Mouse (Mus musculus) CD4-positive, CD25-positive, alpha-beta regulatory T cell, adult 4 months (primary cell): ENCODE results near the gene Car12. TPM values are rescaled to one million over a fixed set of nuclear protein-coding genes. Genes with fewer than 3 reads are reported as not detected.
A peak's percentile ranks its signal among the peaks of the same experiment; 100 is the strongest.
"Not testable (repeated sequence)": the region's sequence is repeated elsewhere in the genome, so short reads cannot be mapped to it uniquely, and the experiment has no call there.

Source experiments
- ATAC-seq: one replicate; pipeline ENCODE4 v1.8.0; 2017
- polyA plus RNA-seq, 2 experiments: library from polyadenylated mRNA; unstranded; fragments of 100-300 nt; shearing (Covaris generic); gene quantifications; one replicate each; pipeline ENCODE4 v1.2.1; 2017

The Car12 gene
- polyA plus RNA-seq, 2 experiments from 2014 or later = 7.5 to 11.4 TPM

DNA sequence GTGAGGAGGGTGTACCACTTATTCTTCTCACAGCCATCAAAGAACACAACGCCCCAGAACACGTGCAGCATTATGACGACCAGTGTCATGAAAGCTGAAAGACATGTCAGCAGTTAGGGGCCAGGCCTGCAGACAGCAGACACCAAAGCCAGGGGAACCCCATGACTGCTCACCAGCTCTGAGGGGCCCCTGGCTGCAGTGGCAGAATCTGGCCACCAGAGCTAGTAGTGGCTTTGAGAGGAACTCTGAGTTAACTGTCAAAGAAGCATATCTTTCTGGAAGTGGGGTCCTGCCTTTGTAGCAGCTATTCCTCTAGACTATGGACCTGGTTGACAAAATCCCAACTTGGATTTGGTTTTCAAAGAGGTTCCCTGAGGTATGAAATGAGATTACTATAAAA, 71.1 kb downstream of the Car12 start:
- ATAC-seq = peak; percentile 43

DNA sequence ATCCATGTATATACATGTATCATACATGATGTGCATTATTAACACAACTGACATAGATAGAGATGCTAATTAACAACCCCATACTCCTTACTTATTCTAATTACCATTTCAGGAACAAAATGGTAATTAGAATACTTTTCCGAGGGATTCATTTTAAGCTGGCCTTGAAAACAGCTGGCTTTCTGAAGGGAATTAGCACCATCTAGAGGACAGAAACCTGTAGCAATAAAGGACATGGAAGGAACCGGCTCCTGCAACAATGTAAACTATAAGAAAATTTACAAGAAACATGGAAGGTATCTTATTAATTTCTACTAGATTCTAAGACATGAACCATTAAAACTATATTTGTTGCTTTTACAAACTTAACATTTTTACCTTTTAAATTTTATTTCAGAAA, 74.3 kb downstream of the Car12 start:
- no peak for ATAC-seq

DNA sequence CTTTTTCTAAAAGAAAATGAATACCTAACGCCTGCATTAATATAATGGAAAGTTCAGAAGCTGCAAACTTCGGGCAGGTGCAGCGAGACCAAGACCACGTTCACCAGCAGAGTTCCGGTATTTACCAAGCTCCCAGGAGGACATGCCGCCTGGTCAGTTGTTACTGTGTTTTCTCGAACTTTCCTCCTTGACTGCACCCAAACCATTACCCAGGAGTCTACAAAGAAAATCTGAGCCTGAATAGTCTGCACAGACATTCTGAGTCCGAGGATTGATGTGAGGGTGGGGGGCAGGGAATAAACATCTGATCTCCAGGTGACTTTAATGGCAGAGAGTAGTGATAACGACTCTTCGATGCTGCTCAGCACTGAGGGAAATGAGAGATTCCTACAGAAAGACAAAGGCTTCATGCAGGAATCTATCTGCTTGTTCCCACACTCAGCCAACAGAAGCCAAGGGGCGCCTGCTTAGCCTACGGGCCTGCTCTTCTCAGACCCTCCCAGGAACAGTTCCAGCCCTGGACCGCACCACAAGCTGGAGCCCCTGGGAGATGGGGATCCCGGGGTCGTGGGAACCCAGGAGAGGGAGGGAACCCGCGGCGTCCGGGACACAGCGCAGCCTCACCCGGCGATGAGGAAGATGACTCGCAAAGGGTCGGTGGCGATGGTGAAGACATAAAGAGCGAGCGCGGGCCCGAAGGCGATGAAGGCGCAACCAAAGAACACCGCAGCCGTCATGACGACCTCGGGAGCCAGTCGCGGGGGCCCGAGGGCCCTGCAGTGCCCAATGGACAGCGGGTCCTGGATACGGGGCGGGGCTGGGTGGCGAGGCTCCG, 81.4 kb downstream of the Car12 start:
- ATAC-seq = no peak

DNA sequence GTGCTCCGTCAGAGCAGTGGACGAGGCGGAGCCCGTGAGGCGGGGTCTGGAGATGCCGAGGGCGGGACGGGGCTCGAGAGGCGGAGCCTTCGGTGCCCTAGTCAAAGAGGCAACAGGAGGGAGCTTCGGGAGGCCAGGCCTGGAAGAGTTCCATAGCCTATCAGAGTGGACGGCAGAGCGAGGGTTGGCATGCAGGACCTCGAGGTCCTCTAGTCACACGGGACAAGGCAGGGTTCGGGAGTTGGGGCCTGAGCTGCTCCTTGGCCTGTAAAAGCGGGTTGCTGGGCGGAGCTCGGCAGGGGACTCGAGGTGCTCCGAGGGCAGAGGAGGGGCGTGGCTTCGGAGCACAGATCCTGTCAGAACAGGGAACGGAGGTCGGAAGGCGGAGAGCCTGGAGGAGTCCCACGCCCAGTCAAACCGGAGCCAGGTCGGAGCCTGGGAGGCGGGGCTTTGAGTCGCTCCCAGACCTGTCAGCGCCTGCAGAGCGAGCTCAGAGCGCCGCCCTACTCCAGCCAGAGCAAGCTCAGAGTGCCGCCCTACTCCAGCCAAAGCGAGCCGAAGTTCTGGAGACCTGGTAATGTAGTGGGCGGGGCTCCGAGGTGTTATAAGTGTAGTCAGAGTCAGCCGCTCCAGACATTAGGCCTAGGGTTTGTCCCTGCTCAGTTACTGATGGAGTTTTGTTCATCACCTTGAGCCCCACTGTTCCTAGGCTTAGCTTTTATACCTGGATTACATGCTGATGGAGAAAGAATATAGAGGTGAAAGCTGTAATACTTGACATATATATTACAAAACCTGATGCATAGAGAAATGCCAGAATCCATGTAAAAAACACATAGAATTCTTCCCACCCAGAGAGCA, 82.2 kb downstream of the Car12 start, which contains the start of gene Aph1b:
TSS of gene Aph1b (minus strand) at position 27 of the 861 bp plus-strand sequence.
- peak; percentile 90 for ATAC-seq

DNA sequence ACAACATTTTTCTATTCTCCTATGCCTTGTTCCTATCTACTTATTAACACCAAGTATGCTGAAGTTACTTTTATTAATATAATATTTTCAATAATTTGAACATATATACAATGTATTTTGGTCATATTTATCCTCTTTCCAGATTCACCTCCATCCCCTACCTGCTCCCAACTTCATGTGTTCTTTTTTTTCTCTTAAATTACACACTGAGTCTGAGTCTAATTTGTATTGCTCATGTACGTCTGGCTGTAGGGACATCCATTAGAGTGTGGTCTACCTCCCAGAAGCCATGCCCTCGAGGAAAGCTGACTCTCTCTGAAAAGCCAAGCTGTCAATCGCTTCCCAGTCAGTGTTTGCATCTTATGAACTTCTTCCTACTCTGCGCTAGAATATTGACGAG, 83.3 kb downstream of the Car12 start, which contains the start of gene Gm10647:
TSS of gene Gm10647 (plus strand) at position 301 of the 400 bp plus-strand sequence.
- no peak for ATAC-seq

DNA sequence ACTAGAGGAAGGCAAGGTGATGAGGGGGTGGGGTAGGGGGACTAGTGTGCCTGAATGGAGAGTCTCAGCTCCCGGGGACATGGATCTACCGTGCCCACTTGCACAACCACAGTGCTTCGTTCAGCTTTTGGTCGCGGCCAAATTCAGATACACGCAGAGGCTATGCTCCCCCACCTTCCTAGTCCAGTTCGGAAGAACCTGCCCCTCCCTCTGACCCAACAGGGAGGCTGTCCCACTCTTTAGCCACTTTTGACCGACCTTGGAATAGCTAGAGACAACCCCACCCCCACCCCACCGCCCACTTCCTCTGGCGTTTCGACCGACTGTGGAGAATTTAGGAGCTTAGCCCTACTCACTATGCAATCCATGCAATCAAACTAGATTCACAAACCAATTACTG, 88.5 kb downstream of the Car12 start:
- no peak for ATAC-seq

DNA sequence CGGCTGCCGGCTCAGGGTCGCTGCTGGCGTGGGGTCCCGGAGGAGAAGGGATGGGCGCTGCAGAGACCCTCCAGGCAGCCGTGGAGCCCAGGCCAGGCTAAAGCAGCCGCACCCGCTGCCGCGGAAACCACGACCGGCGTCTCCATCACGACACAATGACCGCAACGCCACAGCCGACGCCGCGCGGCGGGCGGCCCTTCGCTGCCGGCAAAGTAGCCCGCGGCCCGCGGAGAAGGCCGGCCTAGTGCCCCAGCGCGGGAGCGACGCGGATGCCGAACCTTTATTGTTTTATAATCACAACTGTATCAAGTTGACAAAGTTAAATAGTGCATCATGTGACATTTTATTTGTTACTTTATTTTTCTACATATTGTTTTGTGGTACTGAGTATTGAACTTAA, 92.5 kb downstream of the Car12 start:
- not testable (repeated sequence) for ATAC-seq

DNA sequence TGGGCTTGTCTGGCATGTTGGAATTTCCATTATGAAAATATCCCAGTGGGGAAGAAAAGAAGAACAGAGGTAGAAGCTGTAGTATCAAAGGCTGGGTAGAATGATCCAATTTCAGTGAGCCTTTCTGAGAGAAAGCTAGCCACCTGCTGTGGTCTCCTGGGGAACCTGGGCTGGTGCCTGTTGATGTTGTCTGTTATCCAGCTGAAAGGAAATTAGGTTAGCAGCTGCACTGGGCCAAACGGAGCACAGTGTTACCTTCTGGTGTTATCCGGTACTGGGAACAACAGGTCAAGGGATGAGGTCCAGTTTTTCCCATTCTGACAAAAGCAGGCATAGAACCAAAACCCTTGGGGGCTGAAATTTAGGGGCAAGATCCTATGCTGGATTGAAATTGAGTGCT, 99.9 kb downstream of the Car12 start:
- ATAC-seq = no peak

Other genes starting within 250 kb of the Car12 start
- gene Fbxl22, start 199.1 kb upstream of the Car12 start, polyA plus RNA-seq = 1 to 10 TPM; 4.9 to 5.9 TPM
- 100 to 1,000 TPM; 121 to 156 TPM for gene Usp3, start 120.5 kb upstream of the Car12 start, polyA plus RNA-seq
- gene Aph1b, start 81.8 kb downstream of the Car12 start, polyA plus RNA-seq = 1 to 10 TPM in 1 of 2 experiments, under 1 TPM in 1; 0.79 to 1.1 TPM
- gene Gm10647, start 83.4 kb downstream of the Car12 start, polyA plus RNA-seq = under 1 TPM in 1 of 2 experiments, not detected in 1; 0.17 TPM
- under 1 TPM; 0.38 to 0.44 TPM for gene Aph1c, start 121.0 kb downstream of the Car12 start, polyA plus RNA-seq
- 100 to 1,000 TPM; 138 to 179 TPM for gene Rab8b, start 206.0 kb downstream of the Car12 start, polyA plus RNA-seq
- 100 to 1,000 TPM; 155 to 182 TPM for gene Rps27l, start 232.4 kb downstream of the Car12 start, polyA plus RNA-seq